Mouse (Mus musculus): Measurements from ENCODE around the gene St6galnac6. TPM values are rescaled to one million over a fixed set of nuclear protein-coding genes. Genes with fewer than 3 reads are reported as not detected.

The St6galnac6 gene
- polyA plus RNA-seq, 1 experiment from 2014 or later = 7.0 TPM

- H3K27ac ChIP-seq (ENCODE audit: low read depth, low read length) = no peak overlapping the region
- H3K9me3 ChIP-seq (ENCODE audit: control insufficient read depth, low read length) = no peaks in the 10 kb centered on the region
- H3K36me3 ChIP-seq (ENCODE audit: control insufficient read depth, insufficient read depth, low read length) = no peaks in the 10 kb centered on the region; the same call in 1 of the 2 replicates
- ATAC-seq (ENCODE audit: low FRiP score, low TSS enrichment) = no peak
- peaks cover 34% of the 10 kb centered on the region for H3K4me1 ChIP-seq (ENCODE audit: control insufficient read depth, insufficient read depth, low read length)
- H3K27me3 ChIP-seq (ENCODE audit: control insufficient read depth, insufficient read depth, low read length) = no peaks in the 10 kb centered on the region
- WGBS = 85% methylated on average over 2 of the region's 2 CpGs
- H3K4me2 ChIP-seq (replicated peaks; ENCODE audit: low read depth, low read length) = no peak overlapping the region
- no peak overlapping the region for H3K9ac ChIP-seq (ENCODE audit: low read depth, low read length)
- no peak overlapping the region for H3K4me3 ChIP-seq (ENCODE audit: low read length)
Observed at GRCm38 (mm10) chr2:32658873-32659272, 59.4 kb downstream of the St6galnac6 start.

- Histone ChIP-seq H3K4me1 (ENCODE audit: control insufficient read depth, insufficient read depth, low read length) (peaks cover 13% of the 10 kb centered on the region; the same call in 1 of the 2 replicates), H3K4me3 (ENCODE audit: low read length) (no peak overlapping the region), H3K27me3 (ENCODE audit: control insufficient read depth, insufficient read depth, low read length) (no peaks in the 10 kb centered on the region), H3K36me3 (ENCODE audit: control insufficient read depth, insufficient read depth, low read length) (no peaks in the 10 kb centered on the region; the same call in 1 of the 2 replicates), H3K9ac (ENCODE audit: low read depth, low read length) (0 out of 2 replicates have a peak overlapping the region, but pooled peaks have one; percentile 37), H3K9me3 (ENCODE audit: control insufficient read depth, low read length) (no peaks in the 10 kb centered on the region), H3K27ac (ENCODE audit: low read depth, low read length) (no peak overlapping the region; the same call in 1 of the 2 replicates), H3K4me2 (replicated peaks; ENCODE audit: low read depth, low read length) (no peak overlapping the region)
- 48% methylated on average over 7 of the region's 7 CpGs for WGBS
- ATAC-seq (ENCODE audit: low FRiP score, low TSS enrichment) = peak; percentile 38; the same call in 1 of the 2 replicates
Observed at GRCm38 (mm10) chr2:32661509-32662107, 62.1 kb downstream of the St6galnac6 start.

GRCm38 (mm10) chr2:32662291-32662690, 62.8 kb downstream of the St6galnac6 start:
- H3K9me3 ChIP-seq (ENCODE audit: control insufficient read depth, low read length) = no peaks in the 10 kb centered on the region
- WGBS = 58% methylated on average over 5 of the region's 5 CpGs
- no peak overlapping the region for H3K4me2 ChIP-seq (replicated peaks; ENCODE audit: low read depth, low read length)
- H3K27me3 ChIP-seq (ENCODE audit: control insufficient read depth, insufficient read depth, low read length) = no peaks in the 10 kb centered on the region
- H3K4me3 ChIP-seq (ENCODE audit: low read length) = no peak overlapping the region
- peaks cover 13% of the 10 kb centered on the region; the same call in 1 of the 2 replicates for H3K4me1 ChIP-seq (ENCODE audit: control insufficient read depth, insufficient read depth, low read length)
- H3K36me3 ChIP-seq (ENCODE audit: control insufficient read depth, insufficient read depth, low read length) = no peaks in the 10 kb centered on the region; the same call in 1 of the 2 replicates
- no peak for ATAC-seq (ENCODE audit: low FRiP score, low TSS enrichment)
- H3K27ac ChIP-seq (ENCODE audit: low read depth, low read length) = 0 out of 2 replicates have a peak overlapping the region, but pooled peaks have one; percentile 6
- no peak overlapping the region for H3K9ac ChIP-seq (ENCODE audit: low read depth, low read length)

- H3K4me3 ChIP-seq (ENCODE audit: low read length) = no peak overlapping the region
- no peak overlapping the region for H3K9ac ChIP-seq (ENCODE audit: low read depth, low read length)
- H3K27ac ChIP-seq (ENCODE audit: low read depth, low read length) = peak overlapping the region; percentile 27; the same call in 1 of the 2 replicates
- H3K9me3 ChIP-seq (ENCODE audit: control insufficient read depth, low read length) = no peaks in the 10 kb centered on the region
- H3K27me3 ChIP-seq (ENCODE audit: control insufficient read depth, insufficient read depth, low read length) = no peaks in the 10 kb centered on the region
- WGBS = 69% methylated on average over 8 of the region's 8 CpGs
- H3K4me2 ChIP-seq (replicated peaks; ENCODE audit: low read depth, low read length) = no peak overlapping the region
- no peak for ATAC-seq (ENCODE audit: low FRiP score, low TSS enrichment)
- H3K36me3 ChIP-seq (ENCODE audit: control insufficient read depth, insufficient read depth, low read length) = no peaks in the 10 kb centered on the region; the same call in 1 of the 2 replicates
- H3K4me1 ChIP-seq (ENCODE audit: control insufficient read depth, insufficient read depth, low read length) = peaks cover 13% of the 10 kb centered on the region; the same call in 1 of the 2 replicates
Observed at GRCm38 (mm10) chr2:32665345-32665744, 65.8 kb downstream of the St6galnac6 start.

GRCm38 (mm10) chr2:32665853-32666252, 66.3 kb downstream of the St6galnac6 start:
- Histone ChIP-seq H3K4me3 (ENCODE audit: low read length) (no peak overlapping the region), H3K27ac (ENCODE audit: low read depth, low read length) (0 out of 2 replicates have a peak overlapping the region, but pooled peaks have one; percentile 11), H3K9me3 (ENCODE audit: control insufficient read depth, low read length) (no peaks in the 10 kb centered on the region), H3K9ac (ENCODE audit: low read depth, low read length) (no peak overlapping the region), H3K4me2 (replicated peaks; ENCODE audit: low read depth, low read length) (no peak overlapping the region), H3K27me3 (ENCODE audit: control insufficient read depth, insufficient read depth, low read length) (no peaks in the 10 kb centered on the region), H3K36me3 (ENCODE audit: control insufficient read depth, insufficient read depth, low read length) (no peaks in the 10 kb centered on the region; the same call in 1 of the 2 replicates), H3K4me1 (ENCODE audit: control insufficient read depth, insufficient read depth, low read length) (peaks cover 13% of the 10 kb centered on the region; the same call in 1 of the 2 replicates)
- ATAC-seq (ENCODE audit: low FRiP score, low TSS enrichment) = no peak
- 84% methylated on average over 6 of the region's 6 CpGs for WGBS

- H3K4me1 ChIP-seq (ENCODE audit: control insufficient read depth, insufficient read depth, low read length) = no peaks in the 10 kb centered on the region
- no peaks in the 10 kb centered on the region for H3K9me3 ChIP-seq (ENCODE audit: control insufficient read depth, low read length)
- ATAC-seq (ENCODE audit: low FRiP score, low TSS enrichment) = no peak
- no peak overlapping the region for H3K27ac ChIP-seq (ENCODE audit: low read depth, low read length)
- no peak overlapping the region for H3K4me3 ChIP-seq (ENCODE audit: low read length)
- no peak overlapping the region for H3K9ac ChIP-seq (ENCODE audit: low read depth, low read length)
- WGBS = 56% methylated on average over 11 of the region's 11 CpGs
- H3K4me2 ChIP-seq (replicated peaks; ENCODE audit: low read depth, low read length) = no peak overlapping the region
- 0 out of 2 replicates have a peak, but pooled peaks cover 4% of the 10 kb centered on the region for H3K36me3 ChIP-seq (ENCODE audit: control insufficient read depth, insufficient read depth, low read length)
- no peaks in the 10 kb centered on the region for H3K27me3 ChIP-seq (ENCODE audit: control insufficient read depth, insufficient read depth, low read length)
Observed at GRCm38 (mm10) chr2:32667775-32668174, 68.3 kb downstream of the St6galnac6 start.

- no peak overlapping the region for H3K4me3 ChIP-seq (ENCODE audit: low read length)
- H3K9ac ChIP-seq (ENCODE audit: low read depth, low read length) = no peak overlapping the region
- no peaks in the 10 kb centered on the region for H3K27me3 ChIP-seq (ENCODE audit: control insufficient read depth, insufficient read depth, low read length)
- no peak overlapping the region for H3K27ac ChIP-seq (ENCODE audit: low read depth, low read length)
- no peaks in the 10 kb centered on the region for H3K4me1 ChIP-seq (ENCODE audit: control insufficient read depth, insufficient read depth, low read length)
- no peak for ATAC-seq (ENCODE audit: low FRiP score, low TSS enrichment)
- H3K4me2 ChIP-seq (replicated peaks; ENCODE audit: low read depth, low read length) = no peak overlapping the region
- 0 out of 2 replicates have a peak, but pooled peaks cover 4% of the 10 kb centered on the region for H3K36me3 ChIP-seq (ENCODE audit: control insufficient read depth, insufficient read depth, low read length)
- H3K9me3 ChIP-seq (ENCODE audit: control insufficient read depth, low read length) = no peaks in the 10 kb centered on the region
- WGBS = 95% methylated on average over 7 of the region's 7 CpGs
Observed at GRCm38 (mm10) chr2:32668176-32668575, 68.7 kb downstream of the St6galnac6 start.

- no peak overlapping the region for H3K9ac ChIP-seq (ENCODE audit: low read depth, low read length)
- H3K36me3 ChIP-seq (ENCODE audit: control insufficient read depth, insufficient read depth, low read length) = peaks cover 4% of the 10 kb centered on the region; the same call in 1 of the 2 replicates
- H3K4me1 ChIP-seq (ENCODE audit: control insufficient read depth, insufficient read depth, low read length) = no peaks in the 10 kb centered on the region
- no peak overlapping the region for H3K27ac ChIP-seq (ENCODE audit: low read depth, low read length)
- no peaks in the 10 kb centered on the region for H3K27me3 ChIP-seq (ENCODE audit: control insufficient read depth, insufficient read depth, low read length)
- ATAC-seq (ENCODE audit: low FRiP score, low TSS enrichment) = no peak
- WGBS = 35% methylated on average over 3 of the region's 3 CpGs
- H3K4me3 ChIP-seq (ENCODE audit: low read length) = no peak overlapping the region
- no peak overlapping the region for H3K4me2 ChIP-seq (replicated peaks; ENCODE audit: low read depth, low read length)
- H3K9me3 ChIP-seq (ENCODE audit: control insufficient read depth, low read length) = no peaks in the 10 kb centered on the region
Observed at GRCm38 (mm10) chr2:32669876-32670275, 70.4 kb downstream of the St6galnac6 start.
